Mouse (Mus musculus) MEL (cell line): ENCODE measurements around the gene Glrp1. TPM values are rescaled to one million over a fixed set of nuclear protein-coding genes. Genes with fewer than 3 reads are reported as not detected.

Experiments used
- DNase-seq: peaks from one replicate; pipeline ENCODE4 v3.0.0; 2011; ENCODE audit warnings: low read depth, low spot score
- H3K27ac ChIP-seq: 2 replicates; pipeline ENCODE4 v1.5.1; 2012; ENCODE audit warnings: low read depth, mild to moderate bottlenecking, control low read depth, low read length, moderate library complexity; ENCODE audit not compliant: control insufficient read depth
- H3K27me3 ChIP-seq, 2 experiments: fragments of 150-350 bp in 1 of 2; sonication (generic) in 1 of 2; 2 replicates each; pipeline ENCODE4 v1.6.1; 2012; ENCODE audit warnings: low read length in 2 of 2, mild to moderate bottlenecking in 2 of 2, improper control_type of control experiment in 1 of 2, moderate library complexity in 1 of 2; ENCODE audit not compliant: insufficient read depth in 2 of 2, control insufficient read depth in 1 of 2
- H3K36me3 ChIP-seq, 2 experiments: 2 replicates each; pipeline ENCODE4 v1.6.1; 2012 to 2014; ENCODE audit warnings: low read length in 2 of 2, improper control_type of control experiment in 1 of 2, inconsistent platforms in 1 of 2, mild to moderate bottlenecking in 1 of 2; ENCODE audit not compliant: insufficient read depth in 2 of 2, control insufficient read depth in 1 of 2
- H3K4me1 ChIP-seq, 2 experiments: fragments of 150-350 bp in 1 of 2; sonication (generic) in 1 of 2; 2 replicates each; pipeline ENCODE4 v1.6.1; 2012; ENCODE audit warnings: low read length in 2 of 2, improper control_type of control experiment in 1 of 2, mild to moderate bottlenecking in 1 of 2; ENCODE audit not compliant: insufficient read depth in 2 of 2, control insufficient read depth in 1 of 2
- H3K4me3 ChIP-seq, 2 experiments: fragments of 150-350 bp in 1 of 2; sonication (generic) in 1 of 2; 2 replicates each; pipeline ENCODE4 v1.5.1; 2012; ENCODE audit warnings: low read depth in 2 of 2, low read length in 2 of 2, mild to moderate bottlenecking in 2 of 2, moderate library complexity in 2 of 2, control low read depth in 1 of 2, improper control_type of control experiment in 1 of 2; ENCODE audit not compliant: control insufficient read depth in 1 of 2, insufficient read depth in 1 of 2
- H3K79me2 ChIP-seq: 2 replicates; pipeline ENCODE4 v1.6.1; 2012; ENCODE audit warnings: mild to moderate bottlenecking, low read length, moderate library complexity; ENCODE audit not compliant: control insufficient read depth, poor library complexity, insufficient read depth
- H3K9ac ChIP-seq: 2 replicates; pipeline ENCODE4 v1.6.1; 2012; ENCODE audit warnings: low read depth, mild to moderate bottlenecking, control low read depth, low read length, moderate library complexity; ENCODE audit not compliant: control insufficient read depth, poor library complexity, severe bottlenecking
- H3K9me3 ChIP-seq: fragments of 150-350 bp; sonication (generic); replicated peaks from 2 replicates; pipeline ENCODE4 v1.6.1; 2012; ENCODE audit warnings: mild to moderate bottlenecking, low read length, improper control_type of control experiment, moderate library complexity; ENCODE audit not compliant: insufficient read depth
- CHD2 ChIP-seq: IDR thresholded peaks from 2 replicates; pipeline ENCODE4 v1.6.1; 2011; ENCODE audit warnings: low read length, improper control_type of control experiment
- CTCF ChIP-seq, 3 experiments: IDR thresholded peaks in 2 of 3; conservative IDR thresholded peaks in 1 of 3; 2 replicates each; pipeline ENCODE4 v1.5.1; 2011 to 2012; ENCODE audit warnings: low read length in 3 of 3, low read depth in 2 of 3, mild to moderate bottlenecking in 2 of 3, improper control_type of control experiment in 1 of 3, inconsistent platforms in 1 of 3, mixed read lengths in 1 of 3, moderate library complexity in 1 of 3; ENCODE audit not compliant: control insufficient read depth in 1 of 3, insufficient read depth in 1 of 3, poor library complexity in 1 of 3, severe bottlenecking in 1 of 3
- E2F4 ChIP-seq: IDR thresholded peaks from 2 replicates; pipeline ENCODE4 v1.6.1; 2011; ENCODE audit warnings: low read depth, low read length, improper control_type of control experiment, borderline replicate concordance
- ETS1 ChIP-seq: IDR thresholded peaks from 2 replicates; pipeline ENCODE4 v1.6.1; 2012; ENCODE audit warnings: low read depth, mild to moderate bottlenecking, inconsistent platforms, low read length, improper control_type of control experiment, moderate library complexity
- GABPA ChIP-seq: IDR thresholded peaks from 2 replicates; pipeline ENCODE4 v1.6.1; 2012; ENCODE audit warnings: low read depth, mild to moderate bottlenecking, inconsistent platforms, low read length, improper control_type of control experiment, moderate library complexity
- HCFC1 ChIP-seq: IDR thresholded peaks from 2 replicates; pipeline ENCODE4 v1.6.1; 2012; ENCODE audit warnings: low read depth, mild to moderate bottlenecking, inconsistent platforms, low read length, improper control_type of control experiment, moderate library complexity
- JUND ChIP-seq: IDR thresholded peaks from 2 replicates; pipeline ENCODE4 v1.6.1; 2011; ENCODE audit warnings: low read depth, mild to moderate bottlenecking, improper control_type of control experiment, low read length
- KAT2A ChIP-seq: conservative IDR thresholded peaks from 2 replicates; pipeline ENCODE4 v1.6.1; 2012; ENCODE audit warnings: low read depth, low read length, improper control_type of control experiment, inconsistent platforms
- MAX ChIP-seq: IDR thresholded peaks from 2 replicates; pipeline ENCODE4 v1.6.1; 2011; ENCODE audit warnings: low read length, improper control_type of control experiment
- MAZ ChIP-seq: IDR thresholded peaks from 2 replicates; pipeline ENCODE4 v1.6.1; 2012; ENCODE audit warnings: low read depth, mild to moderate bottlenecking, inconsistent platforms, low read length, improper control_type of control experiment
- MEF2A ChIP-seq: IDR thresholded peaks from 2 replicates; pipeline ENCODE4 v1.6.1; 2014; ENCODE audit warnings: low read depth, mild to moderate bottlenecking, inconsistent platforms, low read length, improper control_type of control experiment; ENCODE audit not compliant: poor library complexity, insufficient replicate concordance, severe bottlenecking; ENCODE audit errors: extremely low read depth
- MXI1 ChIP-seq: IDR thresholded peaks from 2 replicates; pipeline ENCODE4 v1.6.1; 2011; ENCODE audit warnings: mild to moderate bottlenecking, low read depth, low read length, improper control_type of control experiment
- MYC ChIP-seq: IDR thresholded peaks from 2 replicates; pipeline ENCODE4 v1.6.1; 2011; ENCODE audit warnings: low read depth, mild to moderate bottlenecking, low read length, improper control_type of control experiment, moderate library complexity
- NELFE ChIP-seq: IDR thresholded peaks from 2 replicates; pipeline ENCODE4 v1.6.1; 2011; ENCODE audit warnings: low read depth, low read length, improper control_type of control experiment
- POLR2A ChIP-seq, 2 experiments: IDR thresholded peaks; 2 replicates each; pipeline ENCODE4 v1.6.1; 2011 to 2012; ENCODE audit warnings: low read length in 2 of 2, mild to moderate bottlenecking in 2 of 2, control low read depth in 1 of 2, improper control_type of control experiment in 1 of 2, low read depth in 1 of 2, moderate library complexity in 1 of 2; ENCODE audit not compliant: control insufficient read depth in 1 of 2, insufficient read depth in 1 of 2, poor library complexity in 1 of 2
- POLR2AphosphoS2 ChIP-seq: IDR thresholded peaks from 2 replicates; pipeline ENCODE4 v1.6.1; 2011; ENCODE audit warnings: low read length, improper control_type of control experiment
- RAD21 ChIP-seq: IDR thresholded peaks from 2 replicates; pipeline ENCODE4 v1.6.1; 2011; ENCODE audit warnings: mild to moderate bottlenecking, low read depth, low read length, improper control_type of control experiment
- RCOR1 ChIP-seq: IDR thresholded peaks from 2 replicates; pipeline ENCODE4 v1.6.1; 2012; ENCODE audit warnings: low read depth, mild to moderate bottlenecking, inconsistent platforms, low read length, improper control_type of control experiment
- SIN3A ChIP-seq: IDR thresholded peaks from 2 replicates; pipeline ENCODE4 v1.6.1; 2012; ENCODE audit warnings: low read length, improper control_type of control experiment, inconsistent platforms
- SMC3 ChIP-seq: IDR thresholded peaks from 2 replicates; pipeline ENCODE4 v1.6.1; 2011; ENCODE audit warnings: low read depth, low read length, improper control_type of control experiment
- TAL1 ChIP-seq: IDR thresholded peaks from 2 replicates; pipeline ENCODE4 v1.6.1; 2012; ENCODE audit warnings: mild to moderate bottlenecking, inconsistent platforms, low read length, moderate library complexity, mixed read lengths
- TBP ChIP-seq: IDR thresholded peaks from 2 replicates; pipeline ENCODE4 v1.8.0; 2011; ENCODE audit warnings: low read depth, low read length, improper control_type of control experiment
- TCF12 ChIP-seq: IDR thresholded peaks from 2 replicates; pipeline ENCODE4 v1.6.1; 2014; ENCODE audit warnings: low read depth, mild to moderate bottlenecking, inconsistent platforms, low read length, improper control_type of control experiment, moderate library complexity
- UBTF ChIP-seq: IDR thresholded peaks from 2 replicates; pipeline ENCODE4 v1.6.1; 2012; ENCODE audit warnings: low read depth, mild to moderate bottlenecking, inconsistent platforms, low read length, improper control_type of control experiment, moderate library complexity, borderline replicate concordance; ENCODE audit not compliant: insufficient read depth
- ZC3H11A ChIP-seq: IDR thresholded peaks from 2 replicates; pipeline ENCODE4 v1.6.1; 2012; ENCODE audit warnings: low read depth, mild to moderate bottlenecking, inconsistent platforms, low read length, improper control_type of control experiment
- ZKSCAN1 ChIP-seq: IDR thresholded peaks from 2 replicates; pipeline ENCODE4 v1.6.1; 2012; ENCODE audit warnings: low read depth, mild to moderate bottlenecking, inconsistent platforms, low read length, improper control_type of control experiment, moderate library complexity
- polyA plus RNA-seq, 2 experiments: library from polyadenylated mRNA; stranded (reverse) in 1 of 2; unstranded in 1 of 2; fragments of >175 nt in 1 of 2; fragments of >200 nt in 1 of 2; gene quantifications; 2 replicates each; pipeline versions ENCODE4 v1.2.1 to v1.2.4; 2012; ENCODE audit warnings: low replicate concordance in 2 of 2, low read depth in 1 of 2; ENCODE audit not compliant: insufficient read length in 2 of 2, insufficient read depth in 1 of 2, missing spikeins in 1 of 2
- total RNA-seq: library from RNA; depleted of rRNA; stranded (reverse); fragments of 300-350 nt; gene quantifications from 2 replicates; pipeline ENCODE4 v1.2.3, GENCODE M21; 2012

Gene Glrp1
- total and polyA plus RNA-seq, 3 experiments = not detected

DNA sequence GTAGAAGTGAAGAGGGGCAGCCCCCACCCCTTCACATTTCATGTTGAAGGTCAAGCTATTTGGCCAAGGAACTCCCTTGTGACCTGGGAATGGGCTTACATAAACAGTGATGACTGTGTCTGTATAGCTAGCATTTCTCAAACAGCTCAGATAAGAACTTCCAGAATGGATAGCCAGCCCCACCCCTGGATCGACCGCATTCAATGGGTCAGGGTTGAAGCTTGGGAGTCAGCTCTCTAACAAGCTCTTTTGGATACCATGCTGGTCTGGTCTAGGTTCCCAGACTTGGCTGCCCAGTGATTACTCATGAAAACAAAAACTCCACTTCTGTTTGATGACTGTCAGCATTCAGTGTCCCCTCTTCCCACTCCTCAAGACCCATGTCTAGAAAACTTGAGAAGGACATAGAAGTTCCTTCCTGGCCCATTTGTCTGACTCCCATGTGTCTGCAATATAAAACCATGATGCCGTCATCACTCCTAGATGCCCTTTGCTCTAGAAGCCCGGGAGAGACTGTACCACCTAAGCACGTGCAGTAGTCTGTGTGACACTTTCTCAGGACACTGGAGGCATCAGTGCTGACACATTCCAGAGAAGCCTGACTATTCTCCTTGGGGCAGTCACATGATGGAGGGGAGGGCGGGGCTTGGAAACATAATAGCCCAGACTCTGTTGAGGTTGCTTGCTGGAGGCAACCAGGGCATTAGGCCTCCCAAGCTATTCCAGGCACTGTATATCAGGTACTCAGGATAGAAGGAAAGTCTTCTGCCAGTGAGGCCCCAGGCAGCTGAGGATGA, 45.6 kb downstream of the Glrp1 start:
- Histone ChIP-seq H3K9ac (no peak overlapping the region), H3K27me3 (no peaks in the 10 kb centered on the region), H3K27ac (no peak overlapping the region), H3K4me3 (no peak overlapping the region), H3K36me3 (no peaks in the 10 kb centered on the region), H3K4me1 (no peaks in the 10 kb centered on the region), H3K9me3 (no peaks in the 10 kb centered on the region), H3K79me2 (no peaks in the 10 kb centered on the region)
- no peak for DNase-seq
- TF ChIP-seq ZKSCAN1 (no peak), RCOR1 (no peak), UBTF (no peak), NELFE (no peak), TAL1 (no peak), POLR2A (IDR thresholded peaks at IDR 0.05; ENCODE audit: control insufficient read depth in 1 of 2, insufficient read depth in 1 of 2, low read depth in 1 of 2, low read length in 2 of 2, poor library complexity in 1 of 2) (no peak), E2F4 (no peak), SMC3 (no peak), CHD2 (no peak), JUND (no peak), GABPA (no peak), TBP (no peak), SIN3A (no peak), MXI1 (no peak)

- Histone ChIP-seq H3K27me3 (no peaks in the 10 kb centered on the region), H3K36me3 (no peaks in the 10 kb centered on the region), H3K4me1 (no peaks in the 10 kb centered on the region), H3K79me2 (no peaks in the 10 kb centered on the region), H3K4me3 (no peak overlapping the region), H3K9me3 (no peaks in the 10 kb centered on the region), H3K9ac (no peak overlapping the region), H3K27ac (no peak overlapping the region)
- TF ChIP-seq KAT2A (no peak), NELFE (no peak), TBP (no peak), UBTF (no peak), RAD21 (no peak), POLR2A (IDR thresholded peaks at IDR 0.05; ENCODE audit: control insufficient read depth in 1 of 2, insufficient read depth in 1 of 2, low read depth in 1 of 2, low read length in 2 of 2, poor library complexity in 1 of 2) (no peak), ZKSCAN1 (no peak), ETS1 (no peak), MAZ (no peak), HCFC1 (no peak), MEF2A (no peak), MAX (no peak), ZC3H11A (no peak), TCF12 (no peak), CTCF (IDR thresholded peaks at IDR 0.05 in 2 of 3, conservative IDR thresholded peaks at IDR 0.05 in 1 of 3; ENCODE audit: control insufficient read depth in 1 of 3, insufficient read depth in 1 of 3, low read depth in 2 of 3, low read length in 3 of 3, poor library complexity in 1 of 3, severe bottlenecking in 1 of 3) (no peak), MYC (no peak), POLR2AphosphoS2 (no peak)
- no peak for DNase-seq
Observed at GRCm38 (mm10) chr1:88463241-88463640, 46.6 kb downstream of the Glrp1 start.
